Mouse (Mus musculus): ENCODE measurements around the gene Gramd4. TPM values are rescaled to one million over a fixed set of nuclear protein-coding genes. Genes with fewer than 3 reads are reported as not detected.

Gramd4 gene
- polyA plus RNA-seq, 1 experiment from 2014 or later, result 12.4 TPM

DNA sequence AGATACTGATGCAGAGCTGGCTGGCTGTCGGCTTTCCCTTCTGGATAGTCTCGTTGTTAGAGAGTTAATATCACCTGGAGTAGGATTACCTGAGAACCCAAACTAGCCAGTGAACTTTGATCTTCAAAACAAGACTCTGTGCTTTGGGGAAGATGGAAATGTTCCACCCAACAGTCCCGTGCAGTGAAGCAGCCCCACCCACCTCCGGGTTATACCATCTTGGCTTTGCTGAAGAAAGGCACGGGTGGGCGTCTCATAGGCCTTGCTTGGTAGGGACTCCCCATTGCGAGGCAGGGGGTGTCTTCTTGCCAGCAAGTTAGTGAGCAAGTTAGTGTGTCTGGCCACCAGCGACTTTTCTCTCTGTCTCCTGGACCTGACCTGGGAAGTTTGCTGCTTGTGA lies 18.9 kb downstream of the Gramd4 start:
- Histone ChIP-seq H3K27ac (no peak overlapping the region), H3K4me1 (replicated peaks) (peaks cover 43% of the 10 kb centered on the region), H3K9me3 (no peaks in the 10 kb centered on the region), H3K27me3 (replicated peaks) (no peaks in the 10 kb centered on the region), H3K36me3 (no peaks in the 10 kb centered on the region), H3K4me3 (replicated peaks) (no peak overlapping the region), H3K4me2 (replicated peaks) (peak overlapping the region; percentile 27), H3K9ac (no peak overlapping the region)
- WGBS, result 67% methylated on average over 8 of the region's 8 CpGs
- 0 out of 2 replicates have a peak, but pooled peaks have one; percentile 9 for ATAC-seq

DNA sequence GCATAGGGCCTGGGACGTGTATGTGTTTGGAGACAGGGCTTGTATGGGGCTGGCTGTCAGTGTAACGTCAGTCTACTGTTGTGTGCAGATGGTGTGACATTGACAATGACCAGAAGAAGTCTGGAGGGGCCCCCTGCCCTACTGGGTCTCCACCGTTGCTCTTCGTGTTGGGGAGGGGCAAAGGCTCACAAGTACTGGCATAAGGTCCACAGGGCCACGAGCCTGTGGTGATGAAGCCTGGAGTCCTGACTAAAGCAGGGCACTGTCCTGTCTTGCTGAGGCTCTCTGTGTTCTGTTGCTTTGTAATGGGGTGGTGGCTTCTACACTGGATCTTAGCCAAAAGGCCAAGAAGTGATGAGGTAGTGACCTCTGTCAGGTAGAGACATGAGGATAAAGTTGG lies 20.4 kb downstream of the Gramd4 start:
- no peak overlapping the region for H3K9ac ChIP-seq
- H3K4me1 ChIP-seq (replicated peaks), result peaks cover 47% of the 10 kb centered on the region
- no peaks in the 10 kb centered on the region for H3K27me3 ChIP-seq (replicated peaks)
- no peak for ATAC-seq
- WGBS, result 53% methylated on average over 5 of the region's 5 CpGs
- H3K4me2 ChIP-seq (replicated peaks), result no peak overlapping the region
- H3K36me3 ChIP-seq, result no peaks in the 10 kb centered on the region
- H3K27ac ChIP-seq, result no peak overlapping the region
- no peak overlapping the region for H3K4me3 ChIP-seq (replicated peaks)
- no peaks in the 10 kb centered on the region for H3K9me3 ChIP-seq

GRCm38 (mm10) chr15:86078481-86079216 lies 21.2 kb downstream of the Gramd4 start:
- H3K27ac ChIP-seq, result no peak overlapping the region
- WGBS, result 58% methylated on average over 18 of the region's 18 CpGs
- H3K4me3 ChIP-seq (replicated peaks), result no peak overlapping the region
- H3K36me3 ChIP-seq, result no peaks in the 10 kb centered on the region
- H3K4me1 ChIP-seq (replicated peaks), result peaks cover 53% of the 10 kb centered on the region
- H3K27me3 ChIP-seq (replicated peaks), result no peaks in the 10 kb centered on the region
- no peaks in the 10 kb centered on the region for H3K9me3 ChIP-seq
- no peak overlapping the region for H3K4me2 ChIP-seq (replicated peaks)
- ATAC-seq, result no peak
- no peak overlapping the region for H3K9ac ChIP-seq

DNA sequence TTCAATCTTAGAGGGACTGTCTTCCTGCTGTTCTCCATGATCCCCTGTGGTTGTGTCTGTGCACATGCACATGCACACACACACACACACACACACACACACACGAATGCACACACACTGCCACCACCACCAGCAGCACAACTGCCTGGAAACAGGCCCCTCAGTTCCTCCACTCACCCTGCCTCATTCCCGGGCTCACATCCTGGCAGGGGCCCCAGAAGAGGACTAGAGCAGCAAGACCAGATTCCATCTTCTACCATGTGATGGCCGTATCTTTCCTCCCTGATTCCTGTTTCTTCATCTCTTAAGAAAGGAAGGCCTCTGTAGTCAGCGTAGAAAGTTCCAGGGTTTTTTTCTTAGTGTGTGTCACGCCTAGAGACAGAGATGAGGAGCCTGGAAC lies 22.0 kb downstream of the Gramd4 start:
- Histone ChIP-seq H3K4me1 (replicated peaks) (peaks cover 49% of the 10 kb centered on the region), H3K36me3 (no peaks in the 10 kb centered on the region), H3K4me2 (replicated peaks) (no peak overlapping the region), H3K9ac (no peak overlapping the region), H3K9me3 (no peaks in the 10 kb centered on the region), H3K4me3 (replicated peaks) (no peak overlapping the region), H3K27me3 (replicated peaks) (no peaks in the 10 kb centered on the region), H3K27ac (no peak overlapping the region)
- ATAC-seq, result no peak
- WGBS, result 69% methylated on average over 5 of the region's 5 CpGs

- H3K27me3 ChIP-seq (replicated peaks), result no peaks in the 10 kb centered on the region
- ATAC-seq, result no peak
- WGBS, result 63% methylated on average over 4 of the region's 4 CpGs
- peaks cover 52% of the 10 kb centered on the region for H3K4me1 ChIP-seq (replicated peaks)
- H3K27ac ChIP-seq, result no peak overlapping the region
- no peak overlapping the region for H3K4me2 ChIP-seq (replicated peaks)
- H3K9ac ChIP-seq, result no peak overlapping the region
- no peaks in the 10 kb centered on the region for H3K36me3 ChIP-seq
- no peaks in the 10 kb centered on the region for H3K9me3 ChIP-seq
- H3K4me3 ChIP-seq (replicated peaks), result no peak overlapping the region
Observed at GRCm38 (mm10) chr15:86079876-86080275, 22.4 kb downstream of the Gramd4 start.

GRCm38 (mm10) chr15:86080408-86080807 lies 22.9 kb downstream of the Gramd4 start:
- 93% methylated on average over 1 of the region's 1 CpGs for WGBS
- Histone ChIP-seq H3K4me1 (replicated peaks) (peaks cover 56% of the 10 kb centered on the region), H3K4me2 (replicated peaks) (no peak overlapping the region), H3K9ac (no peak overlapping the region), H3K9me3 (no peaks in the 10 kb centered on the region), H3K27me3 (replicated peaks) (no peaks in the 10 kb centered on the region), H3K4me3 (replicated peaks) (no peak overlapping the region), H3K36me3 (no peaks in the 10 kb centered on the region), H3K27ac (no peak overlapping the region)
- no peak for ATAC-seq

DNA sequence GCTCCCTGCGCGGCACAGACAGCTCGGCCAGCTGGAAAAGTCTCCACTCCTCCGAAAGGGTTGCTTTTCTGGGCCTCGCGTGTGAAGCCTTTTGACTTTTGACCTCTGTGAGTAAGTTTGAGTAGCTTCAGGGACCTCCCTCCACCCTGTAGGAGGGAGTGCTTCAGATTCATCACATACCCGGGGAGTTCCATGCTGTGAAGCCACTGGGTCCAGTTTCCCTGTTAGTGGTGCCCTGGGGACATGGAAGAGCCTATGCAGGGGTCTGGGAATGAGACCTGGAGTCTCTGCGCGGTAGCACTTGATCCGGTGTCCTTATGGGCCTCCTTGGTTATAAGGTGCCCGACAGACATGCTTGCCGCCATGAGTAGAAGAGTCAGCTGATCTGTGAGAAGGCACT lies 24.2 kb downstream of the Gramd4 start:
- ATAC-seq, result no peak
- no peak overlapping the region for H3K9ac ChIP-seq
- H3K4me3 ChIP-seq (replicated peaks), result no peak overlapping the region
- no peak overlapping the region for H3K27ac ChIP-seq
- peaks cover 58% of the 10 kb centered on the region for H3K4me1 ChIP-seq (replicated peaks)
- 74% methylated on average over 12 of the region's 12 CpGs for WGBS
- H3K4me2 ChIP-seq (replicated peaks), result no peak overlapping the region
- H3K9me3 ChIP-seq, result no peaks in the 10 kb centered on the region
- H3K27me3 ChIP-seq (replicated peaks), result no peaks in the 10 kb centered on the region
- H3K36me3 ChIP-seq, result no peaks in the 10 kb centered on the region

DNA sequence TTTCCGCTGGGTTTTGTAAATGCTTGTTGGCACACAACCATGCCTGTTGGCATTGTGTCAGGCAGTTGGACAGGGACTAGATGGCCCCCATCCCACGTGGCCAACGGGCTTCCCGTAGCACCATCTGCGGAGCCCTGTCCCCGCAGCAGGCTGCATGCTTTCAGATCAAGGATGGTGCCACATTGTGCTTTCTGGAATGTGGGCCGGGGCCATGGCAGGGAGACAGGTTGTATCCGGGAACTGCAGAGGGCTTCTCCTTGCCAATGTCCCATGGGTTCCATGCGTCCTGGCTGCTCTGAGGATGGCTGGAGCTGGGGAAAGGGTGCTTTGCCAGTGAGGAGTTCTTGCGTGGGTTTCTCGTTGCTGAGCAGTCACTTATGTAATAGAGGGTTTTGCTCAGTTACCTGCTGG lies 25.1 kb downstream of the Gramd4 start:
- 88% methylated on average over 11 of the region's 11 CpGs for WGBS

DNA sequence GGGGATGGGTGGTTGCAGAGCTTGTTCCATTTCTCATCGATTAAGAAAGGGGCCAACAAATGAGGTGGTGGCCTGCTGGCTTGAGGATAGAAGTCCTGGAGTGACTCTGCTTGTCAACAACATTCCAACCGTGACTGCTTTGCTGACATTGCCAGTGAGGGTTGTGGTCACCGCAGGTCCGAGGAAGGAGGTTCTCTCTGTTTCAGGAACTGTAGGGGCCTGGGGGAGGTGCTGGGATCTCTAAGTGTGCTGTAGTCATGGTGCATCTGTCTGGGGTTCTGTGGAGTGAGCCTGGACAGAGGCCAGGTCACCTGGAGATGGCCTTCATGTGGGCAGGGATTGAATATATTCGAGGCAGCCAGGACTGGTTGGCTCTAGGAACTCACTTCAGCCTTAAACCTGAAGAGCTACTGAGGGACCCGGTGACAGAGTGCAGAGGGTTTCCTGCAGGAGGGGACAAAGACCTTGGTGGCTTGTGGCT lies 25.8 kb downstream of the Gramd4 start:
- no peaks in the 10 kb centered on the region for H3K36me3 ChIP-seq
- no peak overlapping the region for H3K27ac ChIP-seq
- WGBS, result 38% methylated on average over 6 of the region's 6 CpGs
- no peak overlapping the region for H3K9ac ChIP-seq
- no peaks in the 10 kb centered on the region for H3K27me3 ChIP-seq (replicated peaks)
- ATAC-seq, result no peak
- H3K9me3 ChIP-seq, result no peaks in the 10 kb centered on the region
- H3K4me3 ChIP-seq (replicated peaks), result no peak overlapping the region
- H3K4me2 ChIP-seq (replicated peaks), result no peak overlapping the region
- peaks cover 66% of the 10 kb centered on the region for H3K4me1 ChIP-seq (replicated peaks)

More for the DNA sequence above, 25.1 kb downstream of the Gramd4 start:
- H3K27ac ChIP-seq, result no peak overlapping the region
- H3K4me2 ChIP-seq (replicated peaks), result no peak overlapping the region
- no peaks in the 10 kb centered on the region for H3K27me3 ChIP-seq (replicated peaks)
- H3K36me3 ChIP-seq, result no peaks in the 10 kb centered on the region
- no peak for ATAC-seq
- no peak overlapping the region for H3K9ac ChIP-seq
- H3K9me3 ChIP-seq, result no peaks in the 10 kb centered on the region
- H3K4me1 ChIP-seq (replicated peaks), result peaks cover 64% of the 10 kb centered on the region
- H3K4me3 ChIP-seq (replicated peaks), result no peak overlapping the region

DNA sequence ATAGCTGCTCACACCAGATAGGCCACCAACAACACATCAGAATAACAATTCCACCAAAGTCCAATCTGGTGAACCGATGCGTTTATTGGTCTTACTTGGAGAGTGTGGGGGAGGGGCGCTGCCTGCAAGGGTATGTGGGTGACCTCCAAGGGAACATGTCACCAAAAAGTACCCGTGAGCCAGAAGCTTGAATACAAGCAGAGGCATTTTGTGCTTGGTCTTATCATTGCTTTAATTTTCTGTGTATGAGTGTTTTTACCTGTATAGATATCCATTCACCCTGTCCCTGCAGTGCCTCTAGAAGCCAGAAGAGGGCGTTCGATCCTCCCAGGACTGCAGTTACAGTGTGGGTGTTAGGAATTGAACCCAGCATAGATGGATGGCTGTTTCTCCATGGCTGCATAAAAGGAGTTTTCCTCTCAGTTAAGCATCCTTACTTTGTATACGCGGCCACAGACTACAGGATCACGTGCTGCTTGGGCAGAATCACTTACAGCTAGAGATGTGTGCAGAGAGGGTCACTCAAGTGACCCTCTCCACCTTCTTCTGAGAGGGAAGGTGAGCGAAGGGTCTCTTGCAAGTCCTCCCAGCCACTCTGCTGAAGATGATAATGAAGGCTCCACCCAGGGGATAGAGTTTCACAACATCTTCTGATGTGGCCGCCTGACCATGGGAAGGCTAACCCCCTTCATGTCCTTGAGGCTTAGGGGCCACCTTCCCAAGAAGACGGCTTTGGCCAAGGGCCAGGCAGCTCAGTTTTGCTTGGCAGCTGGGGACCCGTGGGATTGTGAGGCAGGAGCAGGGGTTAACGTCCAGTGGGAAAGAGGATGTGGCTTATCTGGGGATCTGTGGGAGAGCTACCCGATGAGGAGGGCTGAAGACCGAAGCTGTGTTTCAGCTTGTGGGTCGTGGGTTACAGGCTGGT lies 28.1 kb downstream of the Gramd4 start:
- Histone ChIP-seq H3K36me3 (no peaks in the 10 kb centered on the region), H3K27me3 (replicated peaks) (no peaks in the 10 kb centered on the region), H3K9ac (no peak overlapping the region), H3K9me3 (no peaks in the 10 kb centered on the region), H3K4me1 (replicated peaks) (peaks cover 66% of the 10 kb centered on the region), H3K4me3 (replicated peaks) (no peak overlapping the region), H3K27ac (peak overlapping the region; percentile 78), H3K4me2 (replicated peaks) (peak overlapping the region; percentile 32)
- peak; percentile 39 for ATAC-seq
- WGBS, result 23% methylated on average over 17 of the region's 17 CpGs

GRCm38 (mm10) chr15:86086291-86086706 lies 28.8 kb downstream of the Gramd4 start:
- Histone ChIP-seq H3K4me1 (replicated peaks) (peaks cover 71% of the 10 kb centered on the region), H3K4me3 (replicated peaks) (no peak overlapping the region), H3K9me3 (no peaks in the 10 kb centered on the region), H3K27me3 (replicated peaks) (no peaks in the 10 kb centered on the region), H3K36me3 (no peaks in the 10 kb centered on the region), H3K27ac (peak overlapping the region; percentile 78), H3K9ac (no peak overlapping the region), H3K4me2 (replicated peaks) (peak overlapping the region; percentile 32)
- 67% methylated on average over 8 of the region's 8 CpGs for WGBS
- peak; percentile 7; the same call in 1 of the 2 replicates for ATAC-seq

DNA sequence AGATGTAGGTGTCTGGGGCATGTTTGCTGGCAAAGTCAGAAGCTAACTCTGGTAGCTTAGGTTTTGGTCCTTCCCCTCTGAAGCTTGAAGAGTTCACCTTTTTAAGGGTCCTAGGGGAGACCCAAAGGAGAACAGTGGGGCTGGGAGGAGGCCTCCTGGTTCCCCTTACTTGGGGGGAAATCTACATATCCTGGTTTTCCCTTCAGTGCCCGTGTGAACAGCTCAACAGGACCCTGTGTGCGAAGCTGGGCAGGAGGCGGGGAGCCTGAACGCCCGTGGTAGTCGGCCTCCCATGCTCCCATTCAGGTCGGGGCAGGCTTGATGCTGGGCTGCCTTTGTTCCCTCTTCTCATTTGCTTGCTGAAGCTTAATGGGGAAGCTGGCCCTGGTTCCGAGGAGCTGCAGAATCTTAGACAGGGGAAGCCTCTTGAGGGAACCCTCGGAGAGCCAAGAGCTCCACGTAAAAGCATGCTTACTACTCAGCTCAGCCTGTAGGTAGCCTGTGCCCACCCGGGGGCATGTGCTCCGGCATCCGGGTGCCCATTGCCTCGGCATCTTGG lies 30.2 kb downstream of the Gramd4 start:
- Histone ChIP-seq H3K27me3 (replicated peaks) (no peaks in the 10 kb centered on the region), H3K27ac (no peak overlapping the region), H3K4me1 (replicated peaks) (peaks cover 77% of the 10 kb centered on the region), H3K36me3 (no peaks in the 10 kb centered on the region), H3K9ac (no peak overlapping the region), H3K4me2 (replicated peaks) (no peak overlapping the region), H3K4me3 (replicated peaks) (no peak overlapping the region), H3K9me3 (no peaks in the 10 kb centered on the region)
- WGBS, result 69% methylated on average over 14 of the region's 14 CpGs
- no peak for ATAC-seq
